Mouse (Mus musculus) gastrocnemius, postnatal 4 days (tissue): ENCODE data around the gene Slc17a7. TPM values are rescaled to one million over a fixed set of nuclear protein-coding genes. Genes with fewer than 3 reads are reported as not detected.
"Not testable (repeated sequence)": the region's sequence is repeated elsewhere in the genome, so short reads cannot be mapped to it uniquely, and the experiment has no call there.

Experiments used
- DNase-seq, 2 experiments: peaks; one replicate each; pipeline ENCODE4 v3.0.0; 2021 to 2022; ENCODE audit warnings: low spot score in 2 of 2, mixed read lengths in 2 of 2
- long read RNA-seq, 2 experiments: library from polyadenylated mRNA; stranded (forward); transcript quantifications; one replicate each; pipeline ENCODE4 v2.0.0; 2021
- total RNA-seq, 2 experiments: library from RNA; stranded (reverse); gene quantifications; 2 replicates each; pipeline ENCODE4 v1.2.3; 2021

The Slc17a7 gene
- 1 to 10 TPM; 2.6 to 3.0 TPM for total RNA-seq
- long read RNA-seq, experiment 1, partial matches to known transcripts = 0 of 1 reads
- long read RNA-seq, experiment 1, other reads (novel, unspliced or antisense) = 1 of 1 reads
- long read RNA-seq, experiment 2, partial matches to known transcripts = 1 of 3 reads
- long read RNA-seq, experiment 2, other reads (novel, unspliced or antisense) = 0 of 3 reads

DNA sequence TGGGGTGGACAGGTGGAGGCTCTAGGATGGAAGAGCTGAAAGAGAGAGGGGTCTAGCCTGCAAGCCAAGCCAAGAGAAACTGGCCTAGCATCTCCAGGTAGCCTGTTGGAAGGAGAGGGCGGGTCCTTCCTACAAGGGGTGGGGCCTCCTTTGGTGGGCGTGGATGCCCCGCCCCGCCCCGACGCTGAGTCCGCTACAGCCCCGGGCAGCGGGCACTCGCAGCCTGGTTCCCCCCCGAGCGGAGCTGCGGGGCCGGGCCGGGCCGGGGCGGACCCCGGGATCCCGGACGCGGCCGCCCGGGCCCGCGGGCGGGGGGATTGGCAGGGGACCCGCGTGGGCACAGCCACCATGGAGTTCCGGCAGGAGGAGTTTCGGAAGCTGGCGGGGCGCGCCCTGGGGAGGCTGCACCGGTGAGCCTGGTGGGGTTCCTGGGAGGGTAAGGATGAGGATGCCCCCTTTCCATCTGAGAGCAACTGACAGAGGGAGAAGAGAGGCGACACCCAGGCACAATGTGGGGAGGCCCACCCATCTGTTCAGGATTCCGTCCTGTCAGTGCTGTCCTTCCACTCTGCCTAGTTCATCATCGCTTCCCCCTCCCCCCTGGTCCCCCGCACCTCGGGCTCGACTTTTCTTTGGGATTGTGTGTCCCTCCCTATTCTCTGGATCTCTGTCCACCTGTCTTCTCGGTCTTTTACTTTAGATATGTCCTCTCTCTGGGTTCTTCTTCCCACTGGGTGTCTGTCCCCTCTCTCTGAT lies at the start of gene Slc17a7:
Gene Slc17a7 (plus strand): TSS at position 215 of the 756 bp plus-strand sequence.
- no peak for DNase-seq

GRCm38 (mm10) chr7:45117566-45117965 lies 46.2 kb upstream of the Slc17a7 start:
- DNase-seq = no peak

- no peak for DNase-seq
These were observed 45.4 kb upstream of the Slc17a7 start for GRCm38 (mm10) chr7:45118336-45118735.

DNA sequence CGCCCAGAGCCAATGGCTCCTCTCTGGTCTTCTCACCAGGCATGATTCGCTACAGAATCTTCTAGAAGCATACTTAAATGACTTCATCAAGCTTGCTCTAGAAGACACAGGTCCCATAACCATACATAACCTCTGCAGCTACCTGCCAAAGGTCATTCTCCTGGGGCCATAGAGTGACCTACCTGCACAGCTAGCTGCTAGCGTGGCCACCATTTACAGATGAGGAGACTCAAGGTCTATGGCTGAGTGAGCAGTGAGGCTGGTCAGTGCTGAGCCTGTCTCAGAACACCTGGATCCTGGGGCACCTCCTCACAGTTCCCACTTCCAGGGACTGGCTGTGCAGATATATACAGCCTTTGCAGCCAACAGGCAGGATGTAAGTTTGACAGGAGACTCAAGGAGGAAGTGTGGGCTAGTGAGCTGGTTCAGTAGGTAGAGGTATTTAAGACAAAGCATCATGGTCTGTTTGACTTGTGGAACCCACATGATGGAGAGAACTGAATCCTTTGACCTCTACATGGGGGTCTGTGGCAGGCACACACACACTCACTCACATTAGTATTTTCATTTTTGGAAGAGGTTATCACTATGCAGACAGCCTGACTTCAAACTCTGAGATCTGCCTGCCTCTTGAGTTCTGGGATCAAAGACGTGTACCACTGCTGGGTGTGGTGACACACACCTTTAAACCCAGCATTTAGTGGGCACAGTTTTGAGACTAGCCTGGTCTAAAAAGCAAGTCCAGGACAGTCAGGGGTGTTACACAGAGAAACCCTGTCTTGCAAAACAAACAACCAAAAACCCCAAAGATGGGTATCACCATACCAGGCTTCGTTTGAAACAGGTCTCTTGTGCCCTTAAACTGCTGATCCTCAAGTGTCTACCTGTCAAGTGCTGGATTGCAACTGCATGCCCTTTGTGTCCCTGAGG lies 43.7 kb upstream of the Slc17a7 start:
- DNase-seq = no peak

- DNase-seq = no peak
These were observed 42.3 kb upstream of the Slc17a7 start for GRCm38 (mm10) chr7:45121404-45121803.

DNA sequence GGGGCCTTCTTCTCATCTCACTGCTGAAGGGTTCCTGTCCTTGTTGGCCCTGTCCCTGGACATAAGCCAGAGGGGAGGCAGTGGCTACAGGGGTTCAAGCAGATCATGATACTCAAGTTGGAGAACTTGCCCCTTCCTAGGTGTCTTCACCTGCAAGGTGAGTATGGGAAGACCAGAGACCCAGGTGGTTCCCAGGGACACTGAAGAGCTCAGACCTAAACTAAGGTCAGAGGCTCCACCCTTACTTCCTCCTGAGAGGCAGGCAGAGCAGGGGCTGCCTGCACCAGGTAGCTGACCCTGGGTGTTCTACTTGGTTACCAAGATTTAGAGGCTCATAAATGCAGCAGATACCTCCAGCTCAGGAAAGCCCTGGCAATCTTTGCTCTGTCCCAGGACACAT lies 41.8 kb upstream of the Slc17a7 start:
- no peak for DNase-seq

- no peak for DNase-seq
These were observed 41.1 kb upstream of the Slc17a7 start for GRCm38 (mm10) chr7:45122561-45123185.

- DNase-seq = no peak
These were observed 40.6 kb upstream of the Slc17a7 start for GRCm38 (mm10) chr7:45123186-45123570.

- DNase-seq = peak; percentile 96 to 99
These were observed 39.3 kb upstream of the Slc17a7 start, which contains the start of gene Rps11 for GRCm38 (mm10) chr7:45124224-45125143. Gene Rps11, minus strand, starts transcription at chr7:45124439.

GRCm38 (mm10) chr7:45125144-45125600 lies 38.6 kb upstream of the Slc17a7 start:
- no peak for DNase-seq

GRCm38 (mm10) chr7:45125649-45126048 lies 38.1 kb upstream of the Slc17a7 start:
- not testable (repeated sequence) for DNase-seq

GRCm38 (mm10) chr7:45126147-45126843 lies 37.5 kb upstream of the Slc17a7 start:
- DNase-seq = no peak

DNA sequence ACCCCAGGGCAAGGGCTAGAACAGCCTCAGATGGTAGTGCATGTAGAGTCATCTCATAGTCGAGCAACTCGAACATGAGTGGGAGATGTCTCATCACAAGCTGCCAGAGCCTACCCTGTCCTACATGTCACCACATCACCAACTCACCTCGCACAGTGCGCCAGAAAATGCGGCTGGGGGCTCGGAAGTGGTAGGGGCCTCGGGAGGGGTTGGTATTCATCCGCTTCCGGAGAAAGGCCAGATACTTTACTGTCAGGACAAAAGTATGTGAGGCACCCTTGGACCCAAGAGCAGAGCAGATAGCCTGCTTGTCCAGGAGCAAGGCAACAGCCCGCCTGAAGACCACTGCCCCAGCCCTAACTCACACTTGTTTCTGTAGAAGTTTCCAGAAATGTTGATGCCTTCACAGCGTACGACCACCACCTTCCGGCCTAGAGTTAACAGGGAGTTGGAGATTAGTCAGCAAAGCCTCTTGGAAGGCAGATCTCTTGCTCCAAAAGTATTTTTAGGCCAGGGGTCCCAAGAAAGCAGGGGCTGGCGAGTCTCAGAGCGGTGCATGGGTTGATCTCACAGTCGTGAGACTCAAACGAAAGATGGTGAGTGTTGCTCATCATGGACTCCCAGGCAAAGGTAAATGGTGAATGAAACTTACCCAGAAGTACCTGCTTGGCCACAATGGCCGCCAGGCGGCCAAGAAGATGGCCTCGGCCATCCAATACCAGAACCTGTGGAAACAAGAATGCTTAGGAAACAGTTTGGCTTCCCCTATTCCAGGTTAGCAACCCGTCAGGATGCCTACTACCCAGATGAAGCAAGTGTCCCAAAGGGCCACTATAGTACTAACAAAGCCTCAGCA lies 36.7 kb upstream of the Slc17a7 start:
- no peak for DNase-seq

GRCm38 (mm10) chr7:45127700-45128224 lies 36.0 kb upstream of the Slc17a7 start:
- no peak for DNase-seq

- peak; percentile 90 to 97 for DNase-seq
These were observed 35.0 kb upstream of the Slc17a7 start, which contains the start of gene Rpl13a for GRCm38 (mm10) chr7:45128624-45129246. Gene Rpl13a, minus strand, starts transcription at chr7:45128761.

- DNase-seq = no peak
These were observed 34.4 kb upstream of the Slc17a7 start for GRCm38 (mm10) chr7:45129318-45129717.

GRCm38 (mm10) chr7:45129776-45130512 lies 33.8 kb upstream of the Slc17a7 start:
- DNase-seq = no peak
